Mouse (Mus musculus) forebrain, postnatal 0 days (tissue): ENCODE measurements at regions not wholly inside any gene's neighbourhood (a gene's known extent, or its start where the extent isn't known, plus 50 kb on each side); places are given as distances from the start of the nearest gene placed in this dataset.

Source experiments
- ATAC-seq: fragments of 200-750 bp; cut with Nextera tagmentation; 2 replicates; pipeline ENCODE4 v1.8.0; 2017; ENCODE audit warnings: mild to moderate bottlenecking, moderate library complexity
- DNase-seq: peaks from one replicate; pipeline ENCODE4 v3.0.0-alpha.2; 2015
- H3K27ac ChIP-seq: fragments of 300-500 bp; sonication (generic); 2 replicates; pipeline ENCODE4 v1.5.1; 2014; ENCODE audit warnings: low read depth, mild to moderate bottlenecking, antibody characterized with exemption, low read length, moderate library complexity, mixed read lengths
- H3K27me3 ChIP-seq: fragments of 300-500 bp; sonication (generic); 2 replicates; pipeline ENCODE4 v1.6.1; 2014; ENCODE audit warnings: mild to moderate bottlenecking, low read length, mixed read lengths; ENCODE audit not compliant: insufficient read depth
- H3K36me3 ChIP-seq: fragments of 300-500 bp; sonication (generic); 2 replicates; pipeline ENCODE4 v1.6.1; 2014; ENCODE audit warnings: mild to moderate bottlenecking, moderate library complexity; ENCODE audit not compliant: insufficient read depth
- H3K4me1 ChIP-seq: fragments of 300-500 bp; sonication (generic); 2 replicates; pipeline ENCODE4 v1.6.1; 2014; ENCODE audit warnings: antibody characterized with exemption; ENCODE audit not compliant: insufficient read depth
- H3K4me2 ChIP-seq: fragments of 300-500 bp; sonication (generic); 2 replicates; pipeline ENCODE4 v1.6.1; 2014; ENCODE audit warnings: low read depth, mild to moderate bottlenecking, moderate library complexity
- H3K4me3 ChIP-seq: fragments of 300-500 bp; sonication (generic); 2 replicates; pipeline ENCODE4 v1.5.1; 2014; ENCODE audit warnings: low read depth, low read length, mixed read lengths
- H3K9ac ChIP-seq: fragments of 300-500 bp; sonication (generic); 2 replicates; pipeline ENCODE4 v1.6.1; 2014; ENCODE audit warnings: mild to moderate bottlenecking
- H3K9me3 ChIP-seq: fragments of 300-500 bp; sonication (generic); 2 replicates; pipeline ENCODE4 v1.6.1; 2016; ENCODE audit warnings: low read length
- CTCF ChIP-seq: sonication (generic); IDR thresholded peaks from 2 replicates; pipeline ENCODE4 v1.5.1; 2016; ENCODE audit warnings: antibody characterized with exemption, control low read depth, low read depth
- WGBS: fragments of 180-500 bp; shearing (Covaris S2); extraction: QIAGEN DNeasy Blood & Tissue Kit; methylation state at CpG from one replicate; pipeline ENCODE4 v1.1.7; 2014; 5-methylcytosine and 5-hydroxymethylcytosine counted together

DNA sequence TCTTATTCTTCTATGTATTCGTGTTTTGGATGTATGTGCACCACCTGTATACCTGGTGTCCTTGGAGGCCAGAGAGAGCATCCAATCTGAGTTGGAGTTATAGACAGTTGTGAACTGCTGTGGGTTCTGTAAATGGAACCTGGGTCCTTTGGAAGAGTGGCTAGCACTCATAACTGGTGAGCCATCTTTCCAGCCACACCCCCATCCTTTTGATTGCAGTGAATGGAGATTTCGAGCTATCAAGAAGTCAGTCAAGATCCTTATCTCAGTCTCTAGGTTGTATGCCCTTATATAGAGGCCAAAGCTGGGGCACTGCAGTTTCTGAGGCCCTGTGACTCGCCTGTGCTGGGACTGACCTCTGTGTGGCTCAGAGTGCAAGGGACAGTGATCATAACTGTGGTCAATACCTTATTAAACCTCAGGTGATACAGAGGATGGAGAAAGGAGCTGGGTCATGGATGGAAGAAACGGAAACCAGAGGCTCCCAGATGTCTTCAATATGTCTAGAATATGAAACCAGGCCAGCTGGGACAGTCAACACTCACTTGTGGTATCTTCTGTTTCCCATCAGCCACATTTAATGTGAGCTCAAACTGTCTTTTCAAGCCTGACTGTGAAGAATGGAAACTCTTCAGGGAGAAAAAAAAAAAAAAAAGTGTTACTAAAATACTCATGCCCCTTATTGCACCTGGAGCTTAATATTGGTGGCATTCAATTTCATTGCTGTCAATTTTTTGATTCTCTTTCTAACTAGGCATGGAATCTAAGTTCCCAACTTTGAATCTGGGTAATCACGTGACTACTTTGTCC lies 86.2 kb upstream of the Cpm start:
- Histone ChIP-seq H3K9ac (no peak overlapping the region), H3K4me2 (no peak overlapping the region)
- WGBS = 85% methylated on average over 5 of the region's 5 CpGs

GRCm38 (mm10) chr10:117542351-117542750 lies 86.9 kb upstream of the Cpm start:
- no peak overlapping the region for H3K27ac ChIP-seq
- no peaks in the 10 kb centered on the region for H3K36me3 ChIP-seq
- no peak overlapping the region for H3K4me2 ChIP-seq
- H3K4me3 ChIP-seq = no peak overlapping the region
- ATAC-seq (no peak), DNase-seq (no peak)
- H3K9me3 ChIP-seq = no peaks in the 10 kb centered on the region
- WGBS = 82% methylated on average over 5 of the region's 5 CpGs
- 0 out of 2 replicates have a peak, but pooled peaks have one; percentile 14 for TF ChIP-seq CTCF
- H3K27me3 ChIP-seq = no peaks in the 10 kb centered on the region; the same call in 1 of the 2 replicates
- no peaks in the 10 kb centered on the region for H3K4me1 ChIP-seq
- no peak overlapping the region for H3K9ac ChIP-seq

More for the DNA sequence above, 86.2 kb upstream of the Cpm start:
- no peaks in the 10 kb centered on the region for H3K4me1 ChIP-seq
- no peaks in the 10 kb centered on the region for H3K9me3 ChIP-seq
- no peaks in the 10 kb centered on the region for H3K36me3 ChIP-seq
- DNase-seq = no peak
- no peak overlapping the region for H3K27ac ChIP-seq
- no peak for ATAC-seq
- H3K4me3 ChIP-seq = no peak overlapping the region
- no peak for TF ChIP-seq CTCF
- H3K27me3 ChIP-seq = no peaks in the 10 kb centered on the region; the same call in 1 of the 2 replicates

DNA sequence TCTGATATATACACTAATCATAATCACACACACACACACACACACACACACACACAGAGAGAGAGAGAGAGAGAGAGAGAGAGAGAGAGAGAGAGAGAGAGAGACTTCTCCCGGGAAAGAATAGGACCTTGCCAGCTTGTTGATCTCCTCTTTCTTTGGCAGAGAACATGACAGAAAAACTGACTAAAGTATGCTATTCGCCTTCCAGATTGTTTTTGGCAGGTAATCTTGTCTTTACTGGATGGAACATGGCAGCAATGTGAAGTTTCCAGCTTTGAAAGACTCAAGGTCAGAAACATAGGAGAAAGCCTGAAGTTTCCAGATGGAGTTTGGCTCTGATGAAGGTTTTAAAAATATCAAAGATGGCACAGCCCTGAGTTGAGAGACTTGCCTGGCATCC lies 87.8 kb upstream of the Cpm start:
- 54% methylated on average over 2 of the region's 2 CpGs for WGBS
- Histone ChIP-seq H3K27me3 (no peaks in the 10 kb centered on the region; the same call in 1 of the 2 replicates), H3K27ac (no peak overlapping the region), H3K36me3 (no peaks in the 10 kb centered on the region), H3K9me3 (no peaks in the 10 kb centered on the region), H3K4me3 (no peak overlapping the region), H3K9ac (no peak overlapping the region), H3K4me2 (no peak overlapping the region), H3K4me1 (no peaks in the 10 kb centered on the region)
- ATAC-seq = peak; percentile 45; the same call in 1 of the 2 replicates
- no peak for TF ChIP-seq CTCF
- DNase-seq = no peak

DNA sequence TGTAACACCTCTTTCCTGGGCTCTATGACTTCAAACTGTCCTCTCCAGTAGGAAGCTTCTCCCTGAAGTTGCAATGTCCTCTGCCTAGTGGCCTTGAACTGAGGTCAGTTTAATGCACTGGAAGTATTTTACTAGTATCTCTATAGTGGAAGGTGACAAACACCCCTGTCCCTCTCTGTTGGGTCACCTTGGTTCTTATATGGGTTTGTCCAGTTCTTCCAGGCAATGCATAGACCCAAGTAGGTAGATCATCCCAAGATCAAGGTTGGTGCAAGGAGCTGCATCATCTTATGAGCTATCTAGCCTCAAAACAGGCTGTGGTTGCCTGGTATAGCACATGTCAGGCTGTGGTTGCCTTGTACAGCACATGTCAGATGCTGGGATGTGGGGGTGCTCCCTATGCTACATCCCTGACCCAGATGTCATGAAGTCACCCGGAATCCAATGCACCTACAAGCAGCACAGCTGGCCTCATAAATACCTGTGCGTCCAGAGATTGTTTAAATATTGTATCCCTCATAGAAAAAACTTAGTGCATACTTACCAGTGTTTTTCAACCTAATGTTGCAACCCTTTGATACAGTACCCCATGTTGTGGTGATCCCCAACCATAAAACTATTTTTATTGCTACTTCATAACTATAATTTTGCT lies 88.4 kb upstream of the Cpm start:
- Histone ChIP-seq H3K4me2 (no peak overlapping the region), H3K36me3 (no peaks in the 10 kb centered on the region), H3K27ac (no peak overlapping the region), H3K9ac (no peak overlapping the region), H3K4me1 (no peaks in the 10 kb centered on the region), H3K4me3 (no peak overlapping the region), H3K27me3 (no peaks in the 10 kb centered on the region; the same call in 1 of the 2 replicates), H3K9me3 (no peaks in the 10 kb centered on the region)
- WGBS = 99% methylated on average over 2 of the region's 2 CpGs
- TF ChIP-seq CTCF = no peak
- no peak for ATAC-seq
- DNase-seq = no peak

DNA sequence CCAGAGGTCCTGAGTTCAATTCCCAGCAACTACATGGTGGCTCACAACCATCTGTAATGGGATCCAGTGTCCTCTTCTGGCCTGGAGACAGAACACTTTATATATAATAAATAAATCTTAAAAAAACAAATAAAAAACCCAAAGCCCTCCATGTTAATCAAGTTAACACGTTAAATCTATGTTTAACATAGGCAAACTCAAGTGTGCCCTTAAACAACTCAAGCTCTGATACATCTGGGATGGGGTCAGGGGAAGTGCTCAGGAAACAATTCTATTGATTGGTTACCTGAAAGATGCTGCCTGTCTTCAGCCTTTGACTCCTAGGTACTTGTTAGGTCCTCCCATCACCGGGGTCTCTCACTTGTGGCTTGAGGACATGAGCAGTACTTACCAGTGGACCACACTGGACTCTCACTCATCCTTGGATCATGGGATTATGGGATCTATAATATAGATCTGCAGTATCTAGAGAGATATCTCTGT lies 89.1 kb upstream of the Cpm start:
- no peaks in the 10 kb centered on the region for H3K36me3 ChIP-seq
- H3K27me3 ChIP-seq = no peaks in the 10 kb centered on the region; the same call in 1 of the 2 replicates
- H3K9ac ChIP-seq = no peak overlapping the region
- WGBS = 87% methylated on average over 2 of the region's 2 CpGs
- H3K4me2 ChIP-seq = no peak overlapping the region
- no peaks in the 10 kb centered on the region for H3K4me1 ChIP-seq
- TF ChIP-seq CTCF = no peak
- no peak overlapping the region for H3K27ac ChIP-seq
- DNase-seq = no peak
- ATAC-seq = no peak
- no peaks in the 10 kb centered on the region for H3K9me3 ChIP-seq
- no peak overlapping the region for H3K4me3 ChIP-seq

DNA sequence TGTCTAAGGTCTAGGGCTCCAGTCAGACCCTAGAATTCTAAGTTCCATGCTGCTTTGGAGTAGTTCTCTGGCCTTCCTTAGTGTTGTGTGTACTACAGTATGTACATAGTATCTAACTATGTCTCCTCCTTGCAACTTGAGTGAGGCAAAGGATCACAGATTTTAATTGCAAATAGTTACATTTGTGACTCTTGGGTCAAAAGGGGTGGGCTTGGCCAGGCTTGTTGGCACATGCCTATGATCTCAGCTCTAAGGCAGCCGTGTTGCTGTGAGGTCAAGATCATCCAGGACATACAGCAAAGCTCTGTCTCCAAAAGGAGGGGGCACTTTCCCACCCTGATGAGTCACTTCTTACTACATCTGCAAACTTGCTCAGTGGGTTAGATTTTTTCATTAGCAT lies 89.8 kb upstream of the Cpm start:
- no peak overlapping the region for H3K4me2 ChIP-seq
- DNase-seq (no peak), ATAC-seq (no peak)
- no peak overlapping the region for H3K9ac ChIP-seq
- H3K27me3 ChIP-seq = no peaks in the 10 kb centered on the region; the same call in 1 of the 2 replicates
- no peaks in the 10 kb centered on the region for H3K4me1 ChIP-seq
- no peaks in the 10 kb centered on the region for H3K36me3 ChIP-seq
- no peak overlapping the region for H3K27ac ChIP-seq
- no peak for TF ChIP-seq CTCF
- no peaks in the 10 kb centered on the region for H3K9me3 ChIP-seq
- 77% methylated on average over 1 of the region's 1 CpGs for WGBS
- H3K4me3 ChIP-seq = no peak overlapping the region

DNA sequence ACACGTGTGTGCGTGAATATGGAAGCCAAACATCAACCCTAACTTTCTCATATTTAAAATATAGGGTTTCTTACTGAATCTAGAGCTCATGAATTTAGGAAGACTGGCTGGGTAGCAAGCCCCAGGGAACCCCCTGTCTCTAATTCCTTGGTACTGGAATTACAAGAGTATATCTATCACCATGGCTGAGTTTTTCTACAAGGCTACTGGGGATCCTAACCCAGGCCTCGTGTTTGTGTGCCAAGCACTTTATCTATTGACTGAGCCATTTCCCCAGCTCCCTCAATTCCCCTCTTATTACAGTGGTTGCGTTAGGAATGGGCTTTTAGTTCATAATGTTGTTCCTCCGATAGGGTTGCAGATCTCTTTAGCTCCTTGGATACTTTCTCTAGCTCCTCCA lies 90.6 kb upstream of the Cpm start:
- ATAC-seq (no peak), DNase-seq (no peak)
- H3K27me3 ChIP-seq = no peaks in the 10 kb centered on the region; the same call in 1 of the 2 replicates
- 90% methylated on average over 5 of the region's 5 CpGs for WGBS
- no peaks in the 10 kb centered on the region for H3K4me1 ChIP-seq
- H3K9me3 ChIP-seq = no peaks in the 10 kb centered on the region
- no peak for TF ChIP-seq CTCF
- no peak overlapping the region for H3K9ac ChIP-seq
- no peak overlapping the region for H3K27ac ChIP-seq
- no peaks in the 10 kb centered on the region for H3K36me3 ChIP-seq
- no peak overlapping the region for H3K4me2 ChIP-seq
- no peak overlapping the region for H3K4me3 ChIP-seq
